Mouse (Mus musculus): ENCODE measurements around the gene Nudt21.

- TF ChIP-seq CTCF (IDR thresholded peaks at IDR 0.05) (no peak), EP300 (IDR thresholded peaks at IDR 0.05) (no peak)
These were observed 32.7 kb downstream of the Nudt21 start for GRCm38 (mm10) chr8:94004139-94004538.

Data from lung, postnatal 0 days (tissue).